Mouse (Mus musculus): ENCODE results near the gene Lypd8. TPM values are rescaled to one million over a fixed set of nuclear protein-coding genes. Genes with fewer than 3 reads are reported as not detected.
A peak's percentile ranks its signal among the peaks of the same experiment; 100 is the strongest.

Gene Lypd8
- polyA plus RNA-seq, 1 experiment: not detected

DNA sequence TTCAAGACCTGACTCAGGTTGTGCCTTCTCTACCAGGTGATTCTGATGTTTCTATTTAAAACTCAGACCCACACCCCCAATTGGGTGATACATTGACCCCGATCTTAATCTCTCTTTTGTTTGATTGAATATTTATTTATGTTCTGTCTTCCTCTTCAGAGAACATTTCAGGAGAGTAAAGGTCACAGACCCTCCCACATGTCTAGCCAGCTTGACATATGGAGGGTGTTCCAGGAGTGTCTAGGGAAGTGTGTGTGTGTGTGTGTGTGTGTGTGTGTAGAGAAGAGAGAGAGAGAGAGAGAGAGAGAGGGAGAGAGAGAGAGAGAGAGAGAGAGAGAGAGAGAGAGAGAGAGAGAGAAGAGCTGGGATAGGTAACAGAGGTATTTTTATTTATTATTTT is 1.2 kb upstream of the Lypd8 start:
- Histone ChIP-seq H3K4me3 (ENCODE audit: insufficient read depth, low read length) (no peak overlapping the region), H3K27ac (ENCODE audit: insufficient read depth, low read length) (no peak overlapping the region), H3K4me1 (ENCODE audit: control insufficient read depth, insufficient read depth, low read length) (no peaks in the 10 kb centered on the region)
- no peak for TF ChIP-seq POLR2A (IDR thresholded peaks at IDR 0.05; ENCODE audit: low read depth, low read length)
- TF ChIP-seq CTCF (IDR thresholded peaks at IDR 0.05; ENCODE audit: borderline replicate concordance, insufficient read depth, low read length): no peak

DNA sequence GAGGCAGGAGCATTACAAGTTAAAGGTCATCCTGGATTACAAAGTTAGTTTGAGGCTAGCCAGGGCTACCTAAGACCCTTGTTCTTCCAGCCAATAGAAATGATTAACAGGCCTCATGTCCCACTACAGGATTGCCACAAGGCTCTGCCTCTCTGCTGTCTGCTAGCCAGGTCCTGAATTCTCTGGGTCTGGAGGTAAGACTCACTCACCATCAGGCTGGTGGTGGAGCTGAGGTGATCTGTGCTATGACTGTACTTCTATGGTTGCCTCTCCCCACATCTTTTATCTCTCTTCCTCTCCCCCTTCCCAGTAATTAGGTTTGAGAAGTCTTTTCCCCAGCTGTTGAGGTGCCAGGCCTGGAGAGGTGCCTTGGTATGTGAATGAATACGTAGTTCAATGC is 673 bp downstream of the Lypd8 start:
- TF ChIP-seq POLR2A (IDR thresholded peaks at IDR 0.05; ENCODE audit: low read depth, low read length) (no peak), CTCF (IDR thresholded peaks at IDR 0.05; ENCODE audit: borderline replicate concordance, insufficient read depth, low read length) (no peak)
- Histone ChIP-seq H3K27ac (ENCODE audit: insufficient read depth, low read length) (no peak overlapping the region), H3K4me1 (ENCODE audit: control insufficient read depth, insufficient read depth, low read length) (no peaks in the 10 kb centered on the region), H3K4me3 (ENCODE audit: insufficient read depth, low read length) (no peak overlapping the region)

- no peaks in the 10 kb centered on the region for H3K4me1 ChIP-seq (ENCODE audit: control insufficient read depth, insufficient read depth, low read length)
- no peak overlapping the region for H3K27ac ChIP-seq (ENCODE audit: insufficient read depth, low read length)
- TF ChIP-seq CTCF (IDR thresholded peaks at IDR 0.05; ENCODE audit: borderline replicate concordance, insufficient read depth, low read length) (no peak), POLR2A (IDR thresholded peaks at IDR 0.05; ENCODE audit: low read depth, low read length) (no peak)
- no peak overlapping the region for H3K4me3 ChIP-seq (ENCODE audit: insufficient read depth, low read length)
Observed at GRCm38 (mm10) chr11:58382471-58382870, 3.6 kb downstream of the Lypd8 start.

GRCm38 (mm10) chr11:58399985-58400645 is 21.3 kb downstream of the Lypd8 start:
- no peak overlapping the region for H3K27ac ChIP-seq (ENCODE audit: insufficient read depth, low read length)
- no peaks in the 10 kb centered on the region for H3K4me1 ChIP-seq (ENCODE audit: control insufficient read depth, insufficient read depth, low read length)
- H3K4me3 ChIP-seq (ENCODE audit: insufficient read depth, low read length): no peak overlapping the region
- TF ChIP-seq POLR2A (IDR thresholded peaks at IDR 0.05; ENCODE audit: low read depth, low read length) (no peak), CTCF (IDR thresholded peaks at IDR 0.05; ENCODE audit: borderline replicate concordance, insufficient read depth, low read length) (no peak)

DNA sequence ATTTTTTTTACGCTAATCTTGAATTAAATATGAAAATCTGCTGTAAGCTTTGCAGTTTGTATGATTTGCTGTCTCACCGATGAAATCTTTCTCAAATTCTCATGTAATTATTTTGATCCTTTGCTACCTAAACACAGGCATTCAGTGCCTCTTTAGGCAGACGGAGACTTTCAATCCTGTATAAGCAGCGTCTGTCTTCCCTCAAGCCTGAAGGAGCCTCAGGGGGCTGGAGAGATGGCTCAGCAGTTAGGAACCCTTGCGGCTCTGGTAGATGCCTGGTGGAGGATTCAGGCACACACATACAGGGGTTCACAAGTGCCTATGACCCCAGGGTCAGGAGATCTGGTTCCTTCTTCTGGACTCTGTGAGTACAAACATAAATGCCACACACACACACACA is 21.8 kb downstream of the Lypd8 start:
- Histone ChIP-seq H3K4me1 (ENCODE audit: control insufficient read depth, insufficient read depth, low read length) (no peaks in the 10 kb centered on the region), H3K27ac (ENCODE audit: insufficient read depth, low read length) (no peak overlapping the region), H3K4me3 (ENCODE audit: insufficient read depth, low read length) (no peak overlapping the region)
- TF ChIP-seq CTCF (IDR thresholded peaks at IDR 0.05; ENCODE audit: borderline replicate concordance, insufficient read depth, low read length) (no peak), POLR2A (IDR thresholded peaks at IDR 0.05; ENCODE audit: low read depth, low read length) (no peak)

- TF ChIP-seq POLR2A (IDR thresholded peaks at IDR 0.05; ENCODE audit: low read depth, low read length) (no peak), CTCF (IDR thresholded peaks at IDR 0.05; ENCODE audit: borderline replicate concordance, insufficient read depth, low read length) (no peak)
- H3K4me1 ChIP-seq (ENCODE audit: control insufficient read depth, insufficient read depth, low read length): no peaks in the 10 kb centered on the region
- H3K4me3 ChIP-seq (ENCODE audit: insufficient read depth, low read length): no peak overlapping the region
- H3K27ac ChIP-seq (ENCODE audit: insufficient read depth, low read length): no peak overlapping the region
Observed at GRCm38 (mm10) chr11:58408066-58408465, 29.2 kb downstream of the Lypd8 start.

- TF ChIP-seq CTCF (IDR thresholded peaks at IDR 0.05; ENCODE audit: borderline replicate concordance, insufficient read depth, low read length): no peak
- TF ChIP-seq POLR2A (IDR thresholded peaks at IDR 0.05; ENCODE audit: low read depth, low read length): no peak
- Histone ChIP-seq H3K4me1 (ENCODE audit: control insufficient read depth, insufficient read depth, low read length) (peaks cover 6% of the 10 kb centered on the region), H3K27ac (ENCODE audit: insufficient read depth, low read length) (peak overlapping the region; percentile 60), H3K4me3 (ENCODE audit: insufficient read depth, low read length) (no peak overlapping the region)
Observed at GRCm38 (mm10) chr11:58418336-58418735, 39.5 kb downstream of the Lypd8 start.

GRCm38 (mm10) chr11:58420815-58421214 is 42.0 kb downstream of the Lypd8 start, which contains the start of gene 1810065E05Rik:
TSS of gene 1810065E05Rik (plus strand) at chr11:58421111.
- TF ChIP-seq POLR2A (IDR thresholded peaks at IDR 0.05; ENCODE audit: low read depth, low read length) (no peak), CTCF (IDR thresholded peaks at IDR 0.05; ENCODE audit: borderline replicate concordance, insufficient read depth, low read length) (no peak)
- Histone ChIP-seq H3K4me3 (ENCODE audit: insufficient read depth, low read length) (no peak within 1 kb of the TSS), H3K4me1 (ENCODE audit: control insufficient read depth, insufficient read depth, low read length) (peaks cover 6% of the 10 kb centered on the region), H3K27ac (ENCODE audit: insufficient read depth, low read length) (no peak within 1 kb of the TSS)

DNA sequence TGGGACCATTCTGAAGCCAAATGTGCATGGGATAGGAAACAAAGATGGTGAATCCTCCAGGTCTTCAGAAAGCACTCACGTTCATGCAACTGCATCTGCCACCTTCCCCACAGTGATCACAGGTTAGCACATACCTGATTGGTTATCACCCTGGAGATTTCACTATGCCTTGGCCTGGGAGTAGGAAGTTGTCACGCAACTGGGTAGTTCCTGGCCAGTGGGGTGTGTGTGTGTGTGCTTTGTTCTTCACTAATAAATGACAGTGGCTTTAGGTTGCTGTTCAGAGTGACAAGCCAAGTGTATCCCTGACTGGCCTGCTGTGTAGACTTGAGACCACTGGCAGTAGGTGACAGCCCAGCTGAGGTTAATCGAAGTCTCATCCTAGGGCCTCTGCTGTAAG is 53.4 kb downstream of the Lypd8 start, which contains the start of gene Gm12253:
Gm12253 (plus strand) TSS at position 301 of the 400 bp plus-strand sequence.
- Histone ChIP-seq H3K4me3 (ENCODE audit: insufficient read depth, low read length) (no peak within 1 kb of the TSS), H3K4me1 (ENCODE audit: control insufficient read depth, insufficient read depth, low read length) (no peaks in the 10 kb centered on the region), H3K27ac (ENCODE audit: insufficient read depth, low read length) (no peak within 1 kb of the TSS)
- TF ChIP-seq CTCF (IDR thresholded peaks at IDR 0.05; ENCODE audit: borderline replicate concordance, insufficient read depth, low read length) (no peak), POLR2A (IDR thresholded peaks at IDR 0.05; ENCODE audit: low read depth, low read length) (no peak)

DNA sequence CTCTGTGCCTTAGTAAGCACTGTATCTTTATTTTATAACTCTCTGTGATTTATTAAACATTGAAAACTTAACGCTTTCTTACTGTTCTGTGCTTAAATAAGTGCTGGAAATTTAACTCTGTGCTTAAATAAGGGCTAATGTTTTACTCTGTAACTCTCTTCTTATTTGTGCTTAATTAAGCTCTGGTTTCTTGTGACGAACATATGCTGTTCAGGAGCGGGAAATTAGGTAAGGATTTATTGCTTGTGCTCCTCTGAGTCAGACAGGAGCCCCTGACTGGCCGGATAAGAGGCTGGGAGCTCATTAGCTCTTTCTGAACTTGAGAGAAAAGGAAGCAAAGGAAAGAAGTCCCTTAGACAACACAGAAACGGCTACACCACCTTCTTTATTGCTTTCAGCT is 59.0 kb downstream of the Lypd8 start:
- TF ChIP-seq POLR2A (IDR thresholded peaks at IDR 0.05; ENCODE audit: low read depth, low read length) (no peak), CTCF (IDR thresholded peaks at IDR 0.05; ENCODE audit: borderline replicate concordance, insufficient read depth, low read length) (no peak)
- H3K27ac ChIP-seq (ENCODE audit: insufficient read depth, low read length): no peak overlapping the region
- H3K4me3 ChIP-seq (ENCODE audit: insufficient read depth, low read length): no peak overlapping the region
- H3K4me1 ChIP-seq (ENCODE audit: control insufficient read depth, insufficient read depth, low read length): no peaks in the 10 kb centered on the region

Other genes with a start within 250 kb of the Lypd8 start
- gene Gemin5, start 210.5 kb upstream of the Lypd8 start, polyA plus RNA-seq (2011; ENCODE audit: insufficient read length, low read depth, missing spikeins): 16.1 and 18.3 TPM in 2 replicates
- gene Mrpl22, start 207.4 kb upstream of the Lypd8 start, polyA plus RNA-seq (2011; ENCODE audit: insufficient read length, low read depth, missing spikeins): 46.8 and 51.6 TPM in 2 replicates
- 8.3 and 11.7 TPM in 2 replicates for gene Igtp, start 179.5 kb upstream of the Lypd8 start, polyA plus RNA-seq (2011; ENCODE audit: insufficient read length, low read depth, missing spikeins)
- 10.0 and 12.3 TPM in 2 replicates for gene Irgm2, start 179.4 kb upstream of the Lypd8 start, polyA plus RNA-seq (2011; ENCODE audit: insufficient read length, low read depth, missing spikeins)
- gene 4930438A08Rik, start 104.2 kb upstream of the Lypd8 start, polyA plus RNA-seq (2011; ENCODE audit: insufficient read length, low read depth, missing spikeins): not detected in 2 replicates
- gene Zfp692, start 72.0 kb upstream of the Lypd8 start, polyA plus RNA-seq (2011; ENCODE audit: insufficient read length, low read depth, missing spikeins): 10.3 and 11.6 TPM in 2 replicates
- gene Zfp672, start 48.7 kb upstream of the Lypd8 start, polyA plus RNA-seq (2011; ENCODE audit: insufficient read length, low read depth, missing spikeins): 22.1 and 23.2 TPM in 2 replicates
- 21.5 and 25.1 TPM in 2 replicates for gene Sh3bp5l, start 48.3 kb upstream of the Lypd8 start, polyA plus RNA-seq (2011; ENCODE audit: insufficient read length, low read depth, missing spikeins)
- gene 1810065E05Rik, start 42.1 kb downstream of the Lypd8 start, polyA plus RNA-seq (2011; ENCODE audit: insufficient read length, low read depth, missing spikeins): not detected in 2 replicates
- gene Gm12253, start 53.5 kb downstream of the Lypd8 start, polyA plus RNA-seq (2011; ENCODE audit: insufficient read length, low read depth, missing spikeins): not detected in 2 replicates
- gene Lypd9, start 73.9 kb downstream of the Lypd8 start, polyA plus RNA-seq (2011; ENCODE audit: insufficient read length, low read depth, missing spikeins): not detected in 2 replicates
- gene Olfr30, start 83.2 kb downstream of the Lypd8 start, polyA plus RNA-seq (2011; ENCODE audit: insufficient read length, low read depth, missing spikeins): not detected in 2 replicates
- gene Olfr332, start 113.5 kb downstream of the Lypd8 start, polyA plus RNA-seq (2011; ENCODE audit: insufficient read length, low read depth, missing spikeins): not detected in 2 replicates
- gene Olfr331, start 123.5 kb downstream of the Lypd8 start, polyA plus RNA-seq (2011; ENCODE audit: insufficient read length, low read depth, missing spikeins): not detected in 2 replicates
- gene Olfr330, start 155.8 kb downstream of the Lypd8 start, polyA plus RNA-seq (2011; ENCODE audit: insufficient read length, low read depth, missing spikeins): not detected in 2 replicates
- gene Olfr329-ps, start 167.4 kb downstream of the Lypd8 start, polyA plus RNA-seq (2011; ENCODE audit: insufficient read length, low read depth, missing spikeins): not detected in 2 replicates
- not detected in 2 replicates for gene Olfr328, start 176.6 kb downstream of the Lypd8 start, polyA plus RNA-seq (2011; ENCODE audit: insufficient read length, low read depth, missing spikeins)
- gene Olfr224, start 191.5 kb downstream of the Lypd8 start, polyA plus RNA-seq (2011; ENCODE audit: insufficient read length, low read depth, missing spikeins): not detected in 2 replicates
- not detected in 2 replicates for gene Olfr325, start 198.7 kb downstream of the Lypd8 start, polyA plus RNA-seq (2011; ENCODE audit: insufficient read length, low read depth, missing spikeins)
- gene Olfr324, start 216.1 kb downstream of the Lypd8 start, polyA plus RNA-seq (2011; ENCODE audit: insufficient read length, low read depth, missing spikeins): not detected in 2 replicates
- not detected in 2 replicates for gene 2210407C18Rik, start 237.0 kb downstream of the Lypd8 start, polyA plus RNA-seq (2011; ENCODE audit: insufficient read length, low read depth, missing spikeins)

All from embryonic fibroblast, embryonic 13.5 days (primary cell).